Mouse (Mus musculus) stomach, embryonic 14.5 days (tissue): ENCODE results near the gene Npm1. TPM values are rescaled to one million over a fixed set of nuclear protein-coding genes. Genes with fewer than 3 reads are reported as not detected.

ENCODE experiments used
- ATAC-seq: fragments of 200-750 bp; cut with Nextera tagmentation; 2 replicates; pipeline ENCODE4 v1.8.0; 2017; ENCODE audit warnings: low read depth, moderate TSS enrichment; ENCODE audit not compliant: insufficient number of reproducible peaks, insufficient read depth, low FRiP score
- H3K27ac ChIP-seq: fragments of 300-500 bp; sonication (generic); 2 replicates; pipeline ENCODE4 v1.5.1; 2014; ENCODE audit warnings: mild to moderate bottlenecking, low read length, moderate library complexity, mixed read lengths
- H3K27me3 ChIP-seq: fragments of 300-500 bp; sonication (generic); 2 replicates; pipeline ENCODE4 v1.6.1; 2014; ENCODE audit warnings: low read length, control low read depth, mixed read lengths; ENCODE audit not compliant: control insufficient read depth, insufficient read depth
- H3K36me3 ChIP-seq: fragments of 300-500 bp; sonication (generic); 2 replicates; pipeline ENCODE4 v1.6.1; 2014; ENCODE audit warnings: mild to moderate bottlenecking, control low read depth, low read length, moderate library complexity, mixed read lengths; ENCODE audit not compliant: control insufficient read depth, insufficient read depth
- H3K4me1 ChIP-seq: fragments of 300-500 bp; sonication (generic); 2 replicates; pipeline ENCODE4 v1.6.1; 2014; ENCODE audit warnings: low read length, control low read depth, mixed read lengths; ENCODE audit not compliant: control insufficient read depth, insufficient read depth
- H3K4me2 ChIP-seq: fragments of 300-500 bp; sonication (generic); replicated peaks from 2 replicates; pipeline ENCODE4 v1.6.1; 2014; ENCODE audit warnings: low read depth, low read length, control low read depth
- H3K4me3 ChIP-seq: fragments of 300-500 bp; sonication (generic); 2 replicates; pipeline ENCODE4 v1.5.1; 2014; ENCODE audit warnings: low read depth, low read length, control low read depth
- H3K9ac ChIP-seq: fragments of 300-500 bp; sonication (generic); replicated peaks from 2 replicates; pipeline ENCODE4 v1.6.1; 2014; ENCODE audit warnings: low read depth, mild to moderate bottlenecking, control low read depth, low read length, moderate library complexity, mixed read lengths
- H3K9me3 ChIP-seq: fragments of 300-500 bp; sonication (generic); 2 replicates; pipeline ENCODE4 v1.6.1; 2016; ENCODE audit warnings: low read depth, low read length, control low read depth; ENCODE audit not compliant: control insufficient read depth
- WGBS: fragments of 180-500 bp; shearing (Covaris S2); extraction: QIAGEN DNeasy Blood & Tissue Kit; methylation state at CpG from one replicate; pipeline ENCODE4 v1.1.7; 2014; 5-methylcytosine and 5-hydroxymethylcytosine counted together
- polyA plus RNA-seq: library from polyadenylated mRNA; unstranded; fragments of >200 nt; fragmentation: Nextera tagmentation; extraction: Ambion mirVana; gene quantifications from 2 replicates; pipeline ENCODE4 v1.2.1, GENCODE M21; 2014

Gene Npm1
- polyA plus RNA-seq, 1 experiment from 2014 or later, result 1,101 TPM

DNA sequence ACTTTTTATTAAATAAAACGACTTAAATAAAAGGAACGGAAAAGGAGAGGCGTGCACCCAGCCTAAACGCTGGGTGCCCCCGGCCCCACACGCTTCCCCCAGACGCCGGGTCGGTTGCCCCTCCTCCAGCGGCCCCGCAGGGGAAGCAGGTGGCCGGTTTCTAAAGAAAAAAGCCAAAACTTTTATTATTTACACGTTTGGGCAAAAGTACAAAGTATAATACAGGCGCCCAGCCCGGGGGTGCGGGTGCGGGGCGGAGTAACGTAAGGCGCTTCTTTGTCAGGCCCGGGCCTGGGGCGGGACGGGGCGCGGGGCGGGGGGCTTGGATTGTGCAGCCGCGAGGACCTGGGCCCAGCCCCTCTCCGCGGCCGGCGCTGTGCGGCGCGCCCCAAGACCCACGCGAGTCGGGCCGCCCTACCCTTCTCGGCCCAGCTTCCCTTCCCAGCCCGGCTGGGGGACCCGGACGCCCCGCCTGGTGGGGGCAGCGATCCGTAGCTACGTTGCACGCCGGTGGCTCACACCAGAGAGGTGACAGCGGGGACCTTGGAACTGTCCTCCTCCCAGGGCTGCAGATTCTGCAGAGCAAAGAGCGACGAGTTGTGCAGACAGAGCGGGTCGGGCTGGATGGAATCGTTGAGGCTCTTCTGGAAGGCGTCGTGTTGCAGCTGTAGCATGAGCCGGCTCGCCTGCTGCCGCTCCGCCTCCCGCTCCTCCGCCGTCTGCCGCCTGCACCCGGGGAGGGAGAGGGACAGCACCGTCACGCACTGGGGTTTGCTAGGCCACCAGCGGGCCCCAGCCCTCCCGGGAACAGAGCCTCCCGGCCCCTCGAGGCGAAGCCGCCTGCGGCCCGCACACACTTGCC is 38.0 kb upstream of the Npm1 start:
- peak overlapping the region; percentile 25 for H3K4me3 ChIP-seq
- WGBS, result under 1% methylated on average over 70 of the region's 76 CpGs
- no peak overlapping the region for H3K9ac ChIP-seq
- peaks cover 9% of the 10 kb centered on the region; the same call in 1 of the 2 replicates for H3K9me3 ChIP-seq
- ATAC-seq, result peak; percentile 30; the same call in 1 of the 2 replicates
- no peaks in the 10 kb centered on the region for H3K36me3 ChIP-seq
- peak overlapping the region; percentile 43 for H3K4me2 ChIP-seq
- no peak overlapping the region for H3K27ac ChIP-seq
- peaks cover 90% of the 10 kb centered on the region for H3K27me3 ChIP-seq
- peaks cover 17% of the 10 kb centered on the region for H3K4me1 ChIP-seq

DNA sequence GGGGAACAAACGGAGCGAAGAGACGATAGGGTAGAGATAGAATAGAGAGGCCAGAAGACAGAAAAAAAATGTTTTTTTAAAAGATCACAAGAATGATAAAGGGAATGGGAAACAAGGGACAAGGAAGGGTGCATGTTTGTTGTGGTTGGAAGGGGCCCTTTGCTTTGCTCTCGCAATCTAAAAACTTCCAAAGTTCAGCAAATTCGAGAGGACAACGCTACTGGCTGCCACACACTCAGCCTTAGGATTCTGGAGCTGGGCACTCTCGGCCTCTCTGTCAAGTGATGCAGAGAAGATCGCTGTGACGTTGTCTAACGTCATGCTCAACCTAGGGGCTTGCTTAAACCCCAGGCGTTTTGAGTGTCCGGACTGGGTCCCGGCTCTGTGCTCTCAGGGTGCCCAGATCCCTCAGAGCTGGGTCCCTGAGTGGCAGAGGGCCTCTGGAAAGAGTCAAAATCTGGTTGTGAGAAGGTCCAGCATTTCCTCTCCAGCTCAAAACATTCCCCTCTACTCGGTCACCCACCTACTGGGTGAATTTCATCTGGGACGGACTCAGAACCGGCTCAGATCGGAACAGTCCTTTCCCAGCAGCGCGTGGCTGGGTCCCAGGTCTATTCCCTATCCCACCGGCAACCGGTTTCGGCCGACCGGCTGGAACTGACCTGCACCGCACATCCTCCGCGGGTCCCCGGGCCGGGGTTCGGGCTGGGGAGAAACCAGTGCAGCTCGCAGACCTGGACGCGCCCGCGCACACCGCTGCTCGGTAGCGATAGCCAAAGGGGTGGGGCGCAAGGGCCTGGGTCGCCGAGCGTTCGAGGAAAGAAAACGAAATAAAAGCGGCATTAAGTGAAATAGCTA is 37.1 kb upstream of the Npm1 start:
- no peak overlapping the region for H3K27ac ChIP-seq
- H3K4me2 ChIP-seq, result peak overlapping the region; percentile 43
- no peaks in the 10 kb centered on the region for H3K36me3 ChIP-seq
- H3K4me1 ChIP-seq, result peaks cover 17% of the 10 kb centered on the region
- H3K9ac ChIP-seq, result no peak overlapping the region
- no peak for ATAC-seq
- H3K27me3 ChIP-seq, result peaks cover 90% of the 10 kb centered on the region
- H3K9me3 ChIP-seq, result peaks cover 9% of the 10 kb centered on the region; the same call in 1 of the 2 replicates
- peak overlapping the region; percentile 25 for H3K4me3 ChIP-seq
- WGBS, result 1% methylated on average over 45 of the region's 45 CpGs

DNA sequence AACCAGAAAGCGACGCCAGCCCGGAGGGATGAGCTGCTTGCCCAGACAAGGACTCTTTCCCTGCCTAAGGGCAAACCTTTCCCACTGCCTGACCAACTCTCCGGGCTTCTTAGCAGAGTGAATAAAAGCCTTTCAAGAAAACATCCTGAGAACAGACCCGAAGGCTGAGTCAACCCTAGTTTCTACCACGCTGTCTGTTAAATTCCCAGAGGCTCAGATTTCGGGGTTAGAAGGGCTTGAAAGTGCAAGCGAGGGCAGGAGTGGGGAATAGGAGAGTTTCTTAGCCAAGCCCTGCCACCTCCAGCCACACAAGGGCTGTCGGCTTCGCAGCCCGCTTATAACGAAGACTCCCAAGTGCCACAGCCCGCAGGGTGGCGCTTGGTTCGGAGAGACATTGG is 36.1 kb upstream of the Npm1 start:
- Histone ChIP-seq H3K4me2 (no peak overlapping the region), H3K27ac (no peak overlapping the region), H3K36me3 (no peaks in the 10 kb centered on the region), H3K27me3 (peaks cover 85% of the 10 kb centered on the region), H3K4me3 (no peak overlapping the region), H3K9ac (no peak overlapping the region), H3K4me1 (peaks cover 17% of the 10 kb centered on the region), H3K9me3 (peaks cover 9% of the 10 kb centered on the region; the same call in 1 of the 2 replicates)
- ATAC-seq, result no peak
- WGBS, result 4% methylated on average over 15 of the region's 15 CpGs

DNA sequence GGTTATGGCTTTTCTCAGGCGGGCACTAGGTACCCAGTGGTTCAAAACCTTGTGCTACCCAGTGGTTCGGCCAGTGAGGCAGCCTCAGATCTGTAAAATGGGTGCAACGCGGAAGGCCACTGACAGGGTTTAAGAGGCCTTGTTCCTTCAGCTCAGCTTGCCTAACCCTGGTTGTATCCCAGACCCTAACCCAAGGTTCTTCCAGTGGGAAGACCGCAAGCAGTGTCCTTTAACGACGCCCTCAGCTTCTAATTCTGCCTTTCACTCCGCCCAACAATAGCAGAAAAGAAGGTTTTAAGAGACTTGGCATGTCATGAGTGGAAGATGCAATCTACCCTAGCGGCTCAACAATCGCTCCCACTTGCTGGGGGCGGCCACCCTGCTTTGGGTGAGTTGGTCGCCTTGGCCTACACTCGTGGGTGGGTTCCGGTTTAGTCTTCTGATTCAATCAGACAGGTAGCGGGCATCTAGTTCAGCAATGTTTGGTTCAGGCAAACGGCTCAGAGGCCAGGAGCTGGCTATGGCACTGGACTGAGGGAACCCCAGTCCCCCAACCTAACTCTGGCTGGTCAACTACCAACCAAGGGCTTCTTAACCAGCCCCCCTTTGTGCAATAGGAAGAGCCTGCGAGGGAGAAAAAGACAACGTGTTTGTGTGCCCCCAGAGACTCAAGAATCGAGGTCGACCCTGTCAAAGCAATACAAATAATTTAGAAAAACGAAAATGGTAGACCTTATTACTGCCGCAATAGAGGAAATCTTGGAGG is 35.5 kb upstream of the Npm1 start:
- H3K9me3 ChIP-seq, result peaks cover 9% of the 10 kb centered on the region; the same call in 1 of the 2 replicates
- H3K36me3 ChIP-seq, result no peaks in the 10 kb centered on the region
- H3K4me3 ChIP-seq, result no peak overlapping the region
- no peak overlapping the region for H3K4me2 ChIP-seq
- H3K27me3 ChIP-seq, result peaks cover 81% of the 10 kb centered on the region
- no peak overlapping the region for H3K27ac ChIP-seq
- peaks cover 17% of the 10 kb centered on the region for H3K4me1 ChIP-seq
- 25% methylated on average over 22 of the region's 22 CpGs for WGBS
- ATAC-seq, result no peak
- no peak overlapping the region for H3K9ac ChIP-seq

DNA sequence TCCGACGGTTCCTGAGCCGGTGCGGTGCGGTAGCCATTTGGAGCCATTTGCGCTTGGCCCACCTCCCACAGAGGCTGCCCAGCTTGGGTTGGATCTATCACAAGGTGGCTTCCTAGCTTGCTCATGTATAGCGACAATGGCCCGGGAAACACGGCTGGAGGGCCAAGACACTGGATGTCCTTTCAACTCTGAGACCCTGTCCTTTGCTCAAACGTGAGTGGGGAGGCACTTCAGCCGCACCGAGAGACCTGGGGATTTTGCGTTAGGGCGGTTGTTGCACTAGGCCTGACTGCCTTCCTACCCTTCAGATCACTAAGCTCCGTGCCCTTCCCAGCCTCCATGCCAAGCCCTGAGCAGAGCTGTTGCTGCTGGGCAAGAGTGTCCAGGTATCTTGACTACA is 34.7 kb upstream of the Npm1 start:
- Histone ChIP-seq H3K9me3 (peaks cover 9% of the 10 kb centered on the region; the same call in 1 of the 2 replicates), H3K9ac (no peak overlapping the region), H3K27me3 (peaks cover 79% of the 10 kb centered on the region), H3K4me1 (peaks cover 14% of the 10 kb centered on the region), H3K36me3 (no peaks in the 10 kb centered on the region), H3K4me3 (no peak overlapping the region), H3K4me2 (no peak overlapping the region), H3K27ac (no peak overlapping the region)
- ATAC-seq, result no peak
- WGBS, result 23% methylated on average over 15 of the region's 15 CpGs

DNA sequence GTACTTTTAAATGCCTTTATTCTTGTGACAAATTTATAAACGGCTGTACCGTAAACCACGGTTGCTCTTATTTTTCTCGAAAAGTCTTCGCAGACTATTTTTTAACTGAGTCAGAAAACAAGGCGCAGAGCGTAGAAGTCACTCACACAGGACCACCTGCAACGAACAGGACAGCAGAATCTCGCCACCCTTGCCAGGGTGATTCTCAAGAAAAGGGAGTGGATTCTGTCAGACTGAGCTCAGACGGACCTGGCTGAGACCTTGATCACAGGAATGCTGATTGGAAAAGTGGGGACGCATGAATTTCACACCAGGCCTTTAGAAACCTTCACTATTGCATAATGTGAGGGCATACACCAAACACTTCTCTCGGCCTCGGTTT is 34.1 kb upstream of the Npm1 start:
- no peak for ATAC-seq
- H3K27ac ChIP-seq, result no peak overlapping the region
- H3K9ac ChIP-seq, result no peak overlapping the region
- H3K4me1 ChIP-seq, result peaks cover 14% of the 10 kb centered on the region
- H3K9me3 ChIP-seq, result peaks cover 9% of the 10 kb centered on the region; the same call in 1 of the 2 replicates
- no peaks in the 10 kb centered on the region for H3K36me3 ChIP-seq
- peaks cover 73% of the 10 kb centered on the region for H3K27me3 ChIP-seq
- WGBS, result 33% methylated on average over 13 of the region's 13 CpGs
- H3K4me2 ChIP-seq, result no peak overlapping the region
- no peak overlapping the region for H3K4me3 ChIP-seq

DNA sequence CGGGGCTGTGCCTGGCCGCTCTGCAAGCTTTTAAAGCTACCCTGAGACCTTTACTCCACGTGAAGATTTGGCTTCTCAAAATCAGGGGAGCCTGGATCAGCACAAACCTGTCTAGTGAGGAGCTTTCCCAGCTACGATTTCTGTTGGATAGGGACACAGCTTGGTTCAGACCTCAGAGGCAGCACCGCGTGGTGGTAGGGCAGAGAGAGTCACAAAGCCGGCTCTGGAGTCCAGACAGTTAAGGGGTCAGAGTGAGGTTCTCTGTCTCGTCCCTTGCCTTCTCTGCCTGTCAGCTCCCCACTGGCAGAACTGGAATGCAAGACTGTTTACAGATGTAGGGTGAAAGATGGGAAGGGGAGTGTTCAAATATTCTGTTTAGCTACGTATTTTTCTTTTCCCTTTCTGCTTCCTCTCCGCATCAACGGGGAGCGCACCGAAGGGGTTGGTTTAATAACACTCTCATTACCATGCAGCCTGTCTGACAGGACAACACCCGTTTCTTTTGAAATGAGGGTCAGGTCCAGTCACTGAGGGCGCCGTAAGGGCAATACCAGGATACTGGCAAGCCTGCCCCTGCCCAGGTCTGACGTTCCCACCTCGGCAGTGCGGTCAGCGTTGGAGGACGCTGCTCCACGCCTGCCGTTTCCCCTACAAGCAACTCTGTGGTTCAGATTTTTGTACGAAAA is 33.6 kb upstream of the Npm1 start:
- Histone ChIP-seq H3K27ac (no peak overlapping the region), H3K9ac (no peak overlapping the region), H3K36me3 (no peaks in the 10 kb centered on the region), H3K27me3 (peaks cover 72% of the 10 kb centered on the region), H3K4me1 (peaks cover 14% of the 10 kb centered on the region), H3K9me3 (peaks cover 9% of the 10 kb centered on the region; the same call in 1 of the 2 replicates), H3K4me2 (no peak overlapping the region), H3K4me3 (no peak overlapping the region)
- WGBS, result 11% methylated on average over 24 of the region's 24 CpGs
- ATAC-seq, result no peak
